Mouse (Mus musculus) heart, adult 2 months (tissue): ENCODE data around the gene Zfp719.

Source experiments
- CTCF ChIP-seq: fragments of 200-600 bp; IDR thresholded peaks from 2 replicates; pipeline ENCODE4 v1.8.1; 2022; ENCODE audit warnings: antibody characterized with exemption, mild to moderate bottlenecking, moderate library complexity
- EP300 ChIP-seq: fragments of 200-500 bp; IDR thresholded peaks from 2 replicates; pipeline ENCODE4 v1.6.1; 2011; ENCODE audit warnings: low read depth, low read length, control low read depth; ENCODE audit not compliant: insufficient read depth
- POLR2A ChIP-seq: fragments of 200-500 bp; IDR thresholded peaks from 2 replicates; pipeline ENCODE4 v1.6.1; 2011; ENCODE audit warnings: mild to moderate bottlenecking, low read depth, low read length, control low read depth; ENCODE audit not compliant: insufficient read depth

- TF ChIP-seq CTCF (no peak), POLR2A (no peak), EP300 (no peak)
Observed at GRCm38 (mm10) chr7:43547666-43548065, 31.7 kb upstream of the Zfp719 start.
